Mouse (Mus musculus) thymus, postnatal 10 days (tissue): ENCODE measurements around the gene Nt5c3.

Experiments used
- DNase-seq, 2 experiments: peaks; one replicate each; pipeline ENCODE4 v3.0.0; 2021; ENCODE audit warnings: low spot score in 2 of 2

Nt5c3 gene

GRCm38 (mm10) chr6:56923726-56924707, at the start of gene Nt5c3, which contains the start of gene Vmn1r4:
Nt5c3 (minus strand) TSS chr6:56923932.
Vmn1r4 (plus strand) TSS chr6:56924015.
- peak; percentile 87 to 94 for DNase-seq

GRCm38 (mm10) chr6:56969973-56970372, 46.2 kb upstream of the Nt5c3 start, which contains the start of gene Vmn1r5:
Vmn1r5 (plus strand) TSS chr6:56970273.
- DNase-seq: no peak

- DNase-seq: no peak
Measured at GRCm38 (mm10) chr6:56956436-56956835, 32.7 kb upstream of the Nt5c3 start.

GRCm38 (mm10) chr6:56934366-56934765, 10.6 kb upstream of the Nt5c3 start:
- no peak for DNase-seq

- DNase-seq: no peak
Measured at GRCm38 (mm10) chr6:56932464-56932863, 8.7 kb upstream of the Nt5c3 start.

GRCm38 (mm10) chr6:56931648-56932415, 8.1 kb upstream of the Nt5c3 start:
- no peak for DNase-seq

GRCm38 (mm10) chr6:56923331-56923725, 404 bp downstream of the Nt5c3 start:
- DNase-seq: no peak

- no peak for DNase-seq
Measured at GRCm38 (mm10) chr6:56920222-56921092, 3.3 kb downstream of the Nt5c3 start.

GRCm38 (mm10) chr6:56919330-56920044, 4.2 kb downstream of the Nt5c3 start:
- DNase-seq: no peak

- DNase-seq: peak in 1 of 2 experiments; percentile 14
Measured at GRCm38 (mm10) chr6:56917578-56918368, 6.0 kb downstream of the Nt5c3 start.

- DNase-seq: peak; percentile 27 to 59
Measured at GRCm38 (mm10) chr6:56916279-56916678, 7.5 kb downstream of the Nt5c3 start.

- no peak for DNase-seq
Measured at GRCm38 (mm10) chr6:56913092-56913858, 10.5 kb downstream of the Nt5c3 start.

GRCm38 (mm10) chr6:56910910-56911309, 12.8 kb downstream of the Nt5c3 start:
- no peak for DNase-seq

GRCm38 (mm10) chr6:56908912-56909311, 14.8 kb downstream of the Nt5c3 start:
- peak in 1 of 2 experiments; percentile 61 for DNase-seq

GRCm38 (mm10) chr6:56908397-56908796, 15.3 kb downstream of the Nt5c3 start:
- no peak for DNase-seq

- DNase-seq: no peak
Measured at GRCm38 (mm10) chr6:56907973-56908372, 15.8 kb downstream of the Nt5c3 start.

- no peak for DNase-seq
Measured at GRCm38 (mm10) chr6:56906121-56906846, 17.4 kb downstream of the Nt5c3 start.

GRCm38 (mm10) chr6:56905486-56905885, 18.2 kb downstream of the Nt5c3 start:
- no peak for DNase-seq
